Mouse (Mus musculus): ENCODE data around the gene Pfn3. TPM values are rescaled to one million over a fixed set of nuclear protein-coding genes. Genes with fewer than 3 reads are reported as not detected.

Gene Pfn3
- polyA plus RNA-seq (2012; ENCODE audit: insufficient read depth, insufficient read length, missing spikeins): not detected in 2 replicates

GRCm38 (mm10) chr13:55414743-55415380 is at the start of gene Pfn3:
Gene Pfn3 (minus strand): TSS chr13:55415232.
- H3K27ac ChIP-seq (replicated peaks; ENCODE audit: low read depth, low read length): no peak within 1 kb of the TSS
- H3K4me1 ChIP-seq (ENCODE audit: control insufficient read depth, insufficient read depth, insufficient read length, low read length): peaks cover 2% of the 10 kb centered on the region; the same call in 1 of the 2 replicates
- no peak within 1 kb of the TSS for H3K4me3 ChIP-seq (ENCODE audit: insufficient read depth, low read depth, low read length)

- Histone ChIP-seq H3K4me3 (ENCODE audit: insufficient read depth, low read depth, low read length) (peak within 1 kb of the TSS; percentile 51), H3K4me1 (ENCODE audit: control insufficient read depth, insufficient read depth, insufficient read length, low read length) (peaks cover 6% of the 10 kb centered on the region; the same call in 1 of the 2 replicates), H3K27ac (replicated peaks; ENCODE audit: low read depth, low read length) (no peak within 1 kb of the TSS)
Observed at GRCm38 (mm10) chr13:55464027-55464884, 49.2 kb upstream of the Pfn3 start, which contains the start of gene Prr7. Gene Prr7 (plus strand): TSS chr13:55464267.

GRCm38 (mm10) chr13:55463399-55464026 is 48.5 kb upstream of the Pfn3 start:
- no peak overlapping the region for H3K27ac ChIP-seq (replicated peaks; ENCODE audit: low read depth, low read length)
- H3K4me1 ChIP-seq (ENCODE audit: control insufficient read depth, insufficient read depth, insufficient read length, low read length): peaks cover 6% of the 10 kb centered on the region; the same call in 1 of the 2 replicates
- peak overlapping the region; percentile 51 for H3K4me3 ChIP-seq (ENCODE audit: insufficient read depth, low read depth, low read length)

GRCm38 (mm10) chr13:55462965-55463364 is 47.9 kb upstream of the Pfn3 start:
- Histone ChIP-seq H3K4me3 (ENCODE audit: insufficient read depth, low read depth, low read length) (no peak overlapping the region), H3K4me1 (ENCODE audit: control insufficient read depth, insufficient read depth, insufficient read length, low read length) (peaks cover 6% of the 10 kb centered on the region; the same call in 1 of the 2 replicates), H3K27ac (replicated peaks; ENCODE audit: low read depth, low read length) (no peak overlapping the region)

- H3K4me3 ChIP-seq (ENCODE audit: insufficient read depth, low read depth, low read length): no peak overlapping the region
- H3K4me1 ChIP-seq (ENCODE audit: control insufficient read depth, insufficient read depth, insufficient read length, low read length): peaks cover 23% of the 10 kb centered on the region
- no peak overlapping the region for H3K27ac ChIP-seq (replicated peaks; ENCODE audit: low read depth, low read length)
Observed at GRCm38 (mm10) chr13:55451785-55452549, 36.9 kb upstream of the Pfn3 start.

GRCm38 (mm10) chr13:55451296-55451695 is 36.3 kb upstream of the Pfn3 start:
- Histone ChIP-seq H3K4me3 (ENCODE audit: insufficient read depth, low read depth, low read length) (no peak overlapping the region), H3K4me1 (ENCODE audit: control insufficient read depth, insufficient read depth, insufficient read length, low read length) (peaks cover 29% of the 10 kb centered on the region), H3K27ac (replicated peaks; ENCODE audit: low read depth, low read length) (no peak overlapping the region)

- Histone ChIP-seq H3K4me3 (ENCODE audit: insufficient read depth, low read depth, low read length) (no peak overlapping the region), H3K27ac (replicated peaks; ENCODE audit: low read depth, low read length) (no peak overlapping the region), H3K4me1 (ENCODE audit: control insufficient read depth, insufficient read depth, insufficient read length, low read length) (peaks cover 32% of the 10 kb centered on the region)
Observed at GRCm38 (mm10) chr13:55450511-55450980, 35.5 kb upstream of the Pfn3 start.

- no peak overlapping the region for H3K4me3 ChIP-seq (ENCODE audit: insufficient read depth, low read depth, low read length)
- no peak overlapping the region for H3K27ac ChIP-seq (replicated peaks; ENCODE audit: low read depth, low read length)
- H3K4me1 ChIP-seq (ENCODE audit: control insufficient read depth, insufficient read depth, insufficient read length, low read length): peaks cover 32% of the 10 kb centered on the region
Observed at GRCm38 (mm10) chr13:55449679-55450441, 34.8 kb upstream of the Pfn3 start.

- Histone ChIP-seq H3K27ac (replicated peaks; ENCODE audit: low read depth, low read length) (no peak overlapping the region), H3K4me3 (ENCODE audit: insufficient read depth, low read depth, low read length) (no peak overlapping the region), H3K4me1 (ENCODE audit: control insufficient read depth, insufficient read depth, insufficient read length, low read length) (peaks cover 32% of the 10 kb centered on the region)
Observed at GRCm38 (mm10) chr13:55449205-55449604, 34.2 kb upstream of the Pfn3 start.

- peaks cover 39% of the 10 kb centered on the region for H3K4me1 ChIP-seq (ENCODE audit: control insufficient read depth, insufficient read depth, insufficient read length, low read length)
- H3K4me3 ChIP-seq (ENCODE audit: insufficient read depth, low read depth, low read length): no peak overlapping the region
- H3K27ac ChIP-seq (replicated peaks; ENCODE audit: low read depth, low read length): no peak overlapping the region
Observed at GRCm38 (mm10) chr13:55448131-55448530, 33.1 kb upstream of the Pfn3 start.

GRCm38 (mm10) chr13:55447543-55447943 is 32.5 kb upstream of the Pfn3 start:
- Histone ChIP-seq H3K4me3 (ENCODE audit: insufficient read depth, low read depth, low read length) (peak overlapping the region; percentile 17), H3K4me1 (ENCODE audit: control insufficient read depth, insufficient read depth, insufficient read length, low read length) (peaks cover 44% of the 10 kb centered on the region), H3K27ac (replicated peaks; ENCODE audit: low read depth, low read length) (peak overlapping the region; percentile 59)

GRCm38 (mm10) chr13:55446483-55447105 is 31.6 kb upstream of the Pfn3 start:
- Histone ChIP-seq H3K4me3 (ENCODE audit: insufficient read depth, low read depth, low read length) (peak overlapping the region; percentile 82), H3K4me1 (ENCODE audit: control insufficient read depth, insufficient read depth, insufficient read length, low read length) (peaks cover 46% of the 10 kb centered on the region), H3K27ac (replicated peaks; ENCODE audit: low read depth, low read length) (peak overlapping the region; percentile 59)

- H3K4me3 ChIP-seq (ENCODE audit: insufficient read depth, low read depth, low read length): peak overlapping the region; percentile 82
- peaks cover 44% of the 10 kb centered on the region for H3K4me1 ChIP-seq (ENCODE audit: control insufficient read depth, insufficient read depth, insufficient read length, low read length)
- H3K27ac ChIP-seq (replicated peaks; ENCODE audit: low read depth, low read length): peak overlapping the region; percentile 76
Observed at GRCm38 (mm10) chr13:55445361-55446091, 30.5 kb upstream of the Pfn3 start.

Measured in brown adipose tissue, adult 24 weeks (tissue).